Mouse (Mus musculus) colon, adult 2 months (tissue): ENCODE results near the gene Gm11232. TPM values are rescaled to one million over a fixed set of nuclear protein-coding genes. Genes with fewer than 3 reads are reported as not detected.

Experiments
- polyA plus RNA-seq: library from polyadenylated mRNA; depleted of rRNA; stranded (reverse); fragments of >200 nt; gene quantifications from 2 replicates; pipeline ENCODE4 v1.2.3, GENCODE M21; 2012; rRNA removed

Gene Gm11232
- 0.06 TPM in 1 of 2 replicates, not detected in the other for polyA plus RNA-seq

GRCm38 (mm10) chr4:71757865-71758264, at the start of gene Gm11232:
Gene Gm11232, minus strand, starts transcription at chr4:71757965.

